Mouse (Mus musculus) right cerebral cortex, postnatal 4 days (tissue): ENCODE data around the gene Arhgef6.

ENCODE experiments used
- DNase-seq: peaks from one replicate; pipeline ENCODE4 v3.0.0-alpha.2; 2022

Gene Arhgef6

DNA sequence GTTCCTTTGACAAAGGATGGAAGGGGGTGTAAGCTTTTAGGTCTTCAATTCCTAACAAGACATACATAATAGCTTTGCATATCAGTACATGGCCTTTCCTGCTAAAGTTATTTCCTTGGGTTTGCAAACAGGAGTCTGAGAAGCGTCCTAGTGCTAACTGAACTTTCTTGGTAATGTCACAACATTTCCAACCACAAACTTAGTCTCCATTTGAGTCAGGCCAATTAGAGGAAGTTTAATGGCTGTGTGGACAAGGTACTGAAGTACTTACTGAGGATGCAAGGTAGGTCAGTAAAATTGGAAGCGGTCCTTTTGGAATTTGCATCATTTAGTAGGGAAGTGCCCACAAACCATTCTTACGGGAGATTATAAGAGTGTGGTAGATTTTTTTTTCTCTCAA is 155.2 kb downstream of the Arhgef6 start:
- no peak for DNase-seq

DNA sequence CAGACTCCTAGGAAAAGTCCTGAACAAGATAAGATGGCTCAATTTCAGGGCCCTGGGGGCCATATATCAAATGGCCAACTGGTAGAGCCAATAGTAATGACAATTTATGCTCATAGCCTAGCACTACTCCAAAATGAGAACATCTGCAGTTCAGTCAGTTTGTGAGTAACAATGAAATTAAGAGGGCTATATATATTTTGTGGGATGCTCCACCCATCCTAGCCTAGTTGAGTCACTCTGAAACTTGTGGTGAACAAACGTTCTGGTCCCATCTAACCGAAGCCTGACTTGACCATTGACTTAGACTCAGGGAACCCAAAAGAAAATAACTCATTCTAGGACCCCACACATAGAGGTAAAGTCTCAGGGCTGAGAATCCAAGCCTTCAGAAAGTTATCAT is 156.1 kb downstream of the Arhgef6 start:
- no peak for DNase-seq
